Mouse (Mus musculus) lung, postnatal 0 days (tissue): ENCODE measurements around the gene Cilp.

Experiments
- CTCF ChIP-seq: IDR thresholded peaks from 2 replicates; pipeline ENCODE4 v1.5.1; 2016; ENCODE audit warnings: antibody characterized with exemption, mild to moderate bottlenecking
- EP300 ChIP-seq: IDR thresholded peaks from 2 replicates; pipeline ENCODE4 v1.6.1; 2016; ENCODE audit warnings: antibody characterized with exemption, mild to moderate bottlenecking, control low read depth

DNA sequence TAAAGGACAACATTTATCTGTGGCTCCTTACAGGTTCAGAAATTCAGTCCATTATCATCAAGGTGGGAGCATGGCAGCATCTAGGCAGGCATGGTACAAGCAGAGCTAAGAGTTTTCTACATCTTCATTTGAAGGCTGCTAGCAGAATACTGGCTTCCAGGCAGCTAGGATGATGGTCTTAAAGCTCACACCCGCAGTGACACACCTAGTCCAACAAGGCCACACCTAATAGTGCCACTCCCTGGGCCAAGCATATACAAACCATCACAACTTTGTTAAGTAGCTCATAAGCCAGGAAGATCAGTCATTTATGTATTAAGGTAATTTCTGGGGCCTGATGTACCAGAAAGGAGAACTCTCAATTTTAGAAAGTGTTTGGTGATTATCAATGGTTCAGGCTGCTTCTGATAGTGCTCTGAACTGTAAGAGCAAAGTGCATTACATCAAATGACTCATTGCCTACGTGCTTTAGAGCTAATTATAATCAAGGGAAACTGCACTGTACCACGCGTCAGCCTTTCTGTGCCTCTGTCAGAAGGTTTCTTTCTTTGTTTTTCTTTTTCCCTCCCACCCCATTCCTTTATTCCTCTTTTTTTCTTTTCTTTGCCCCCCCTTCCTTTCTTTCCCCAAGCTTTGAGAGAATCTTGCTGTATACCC, 37.5 kb downstream of the Cilp start:
- TF ChIP-seq CTCF (no peak), EP300 (no peak)
